Mouse (Mus musculus): ENCODE data around the gene Clip2.

Gene Clip2

DNA sequence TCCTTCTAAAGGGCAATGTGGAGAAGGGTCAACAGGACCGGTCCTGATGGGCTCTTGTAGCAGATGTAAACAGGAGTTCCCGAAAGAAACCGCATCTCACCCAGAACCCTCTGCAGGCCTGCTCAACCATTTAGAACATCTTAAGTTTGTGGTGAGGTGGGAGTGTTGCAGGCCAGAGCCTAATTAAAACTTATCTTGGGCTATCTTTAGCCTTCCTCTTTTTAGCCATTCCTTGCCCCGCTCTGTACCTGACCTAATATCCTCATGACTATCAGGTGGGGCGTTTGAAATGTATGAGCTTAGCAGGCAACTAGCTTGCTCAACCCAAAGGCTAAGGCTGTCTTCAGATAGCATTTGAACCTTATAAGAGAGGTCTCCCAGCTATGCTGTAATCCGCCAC is 13.5 kb upstream of the Clip2 start:
- no peak for DNase-seq (ENCODE audit: low read depth, low spot score)

- DNase-seq (ENCODE audit: low read depth, low spot score), result no peak
These were observed 12.0 kb upstream of the Clip2 start for GRCm38 (mm10) chr5:134564272-134564671.

GRCm38 (mm10) chr5:134560450-134561171 is 8.4 kb upstream of the Clip2 start:
- DNase-seq (ENCODE audit: low read depth, low spot score), result no peak

DNA sequence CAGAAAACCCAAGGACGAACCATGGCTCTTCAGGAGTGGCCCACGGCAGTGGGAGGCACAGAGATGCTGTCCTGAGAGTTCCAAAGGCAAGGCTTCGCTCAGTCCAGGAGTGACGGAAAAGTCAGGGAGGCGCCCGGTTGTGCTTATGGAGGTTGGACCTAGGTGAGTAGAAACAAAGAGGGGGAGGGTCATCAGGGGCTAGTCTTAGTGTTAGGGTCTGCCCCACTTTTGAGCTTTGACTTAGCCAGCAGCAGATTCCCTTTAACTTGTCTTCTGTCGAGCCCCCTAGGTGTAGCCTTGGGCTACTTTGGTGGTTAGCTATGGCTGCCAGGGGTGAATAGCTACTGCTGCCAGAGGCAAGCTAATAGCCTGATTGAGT is 7.8 kb upstream of the Clip2 start, which contains the start of gene Syna:
Gene Syna, minus strand, starts transcription at position 101 of the 379 bp plus-strand sequence.
- DNase-seq (ENCODE audit: low read depth, low spot score), result no peak

DNA sequence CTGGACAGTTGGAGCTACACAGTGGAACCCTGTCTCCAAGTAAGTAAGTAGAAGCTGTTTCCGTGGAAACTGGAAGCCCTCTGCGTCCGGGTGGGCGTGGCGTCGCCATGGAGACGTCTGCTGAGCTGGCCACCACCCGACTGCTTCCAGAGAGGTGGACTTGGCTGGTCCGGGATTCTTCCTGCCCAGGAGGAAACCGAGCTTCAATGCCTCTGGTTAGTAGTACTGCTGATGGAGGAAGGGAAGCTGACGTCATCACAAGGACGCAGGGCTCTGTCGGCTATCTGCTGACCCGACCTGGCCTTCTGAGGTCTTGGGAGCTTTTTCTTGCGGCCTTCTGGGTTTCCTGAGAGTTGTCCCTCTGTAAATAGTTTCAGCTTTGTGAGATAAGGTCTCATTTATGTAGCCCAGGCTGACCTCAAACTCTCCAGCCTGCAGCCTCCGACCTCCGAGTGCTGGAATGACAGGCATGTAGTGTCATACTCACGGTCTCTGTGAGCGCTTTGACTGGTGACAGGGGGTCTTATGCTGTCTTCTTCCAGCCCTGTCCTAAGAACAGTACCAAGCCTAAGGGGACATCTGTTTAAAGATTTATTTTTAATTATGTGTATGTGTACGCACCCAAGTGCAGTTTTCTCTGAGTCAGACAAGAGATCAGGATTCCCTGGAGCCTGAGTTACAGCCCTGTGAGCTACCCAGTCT is 3.4 kb upstream of the Clip2 start:
- DNase-seq (ENCODE audit: low read depth, low spot score), result no peak

DNA sequence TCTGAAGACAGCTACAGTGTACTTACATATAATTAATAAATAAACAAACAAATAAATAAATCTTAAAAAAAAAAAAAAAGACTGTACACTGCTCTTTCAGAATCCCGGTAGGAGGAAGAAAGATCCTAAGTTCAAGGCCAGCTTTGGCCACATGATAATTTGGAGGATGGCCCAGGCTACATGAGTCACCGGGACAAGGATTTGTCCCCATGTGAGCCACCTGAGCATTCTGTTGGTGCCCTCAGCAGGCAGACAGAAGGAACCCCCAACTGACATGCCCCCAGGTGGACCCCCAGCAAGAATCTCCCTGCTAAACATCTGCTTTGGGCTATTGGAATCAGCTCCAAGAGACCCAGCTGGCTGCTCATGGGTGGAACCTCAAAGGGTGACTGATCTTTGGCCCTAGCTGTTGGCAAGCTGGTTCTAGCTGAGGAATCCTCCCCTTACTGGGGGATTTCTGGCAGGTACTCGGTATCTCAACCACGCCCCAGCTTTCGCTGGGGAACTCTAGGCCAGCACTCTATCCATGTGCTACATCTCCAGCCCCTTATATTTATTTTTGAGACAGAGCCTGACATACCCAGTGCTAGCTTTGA is 1.8 kb upstream of the Clip2 start:
- no peak for DNase-seq (ENCODE audit: low read depth, low spot score)

- DNase-seq (ENCODE audit: low read depth, low spot score), result no peak
These were observed 763 bp downstream of the Clip2 start for GRCm38 (mm10) chr5:134551233-134552109.

- DNase-seq (ENCODE audit: low read depth, low spot score), result no peak
These were observed 1.4 kb downstream of the Clip2 start for GRCm38 (mm10) chr5:134550836-134551232.

- DNase-seq (ENCODE audit: low read depth, low spot score), result no peak
These were observed 2.5 kb downstream of the Clip2 start for GRCm38 (mm10) chr5:134549640-134550168.

DNA sequence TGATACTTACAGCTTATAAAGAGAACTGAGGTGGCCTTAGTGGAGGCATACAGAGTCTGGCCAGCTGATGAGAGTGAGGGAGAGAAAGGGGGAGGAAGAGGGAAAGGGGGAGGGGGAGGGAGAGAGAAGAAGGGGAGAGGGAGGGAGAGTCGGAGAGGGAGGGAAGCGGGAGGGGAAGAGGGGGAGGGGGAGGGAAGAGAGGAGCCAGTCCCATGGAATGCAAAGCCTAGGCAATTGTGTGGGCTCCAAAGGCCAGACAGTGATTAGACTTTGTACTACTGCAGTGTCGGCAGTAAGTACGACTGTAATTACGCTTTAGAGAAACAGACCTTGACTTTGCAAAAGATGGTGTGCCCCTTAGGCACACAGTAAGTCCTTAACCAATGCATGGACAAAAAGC is 3.9 kb downstream of the Clip2 start:
- DNase-seq (ENCODE audit: low read depth, low spot score), result no peak

DNA sequence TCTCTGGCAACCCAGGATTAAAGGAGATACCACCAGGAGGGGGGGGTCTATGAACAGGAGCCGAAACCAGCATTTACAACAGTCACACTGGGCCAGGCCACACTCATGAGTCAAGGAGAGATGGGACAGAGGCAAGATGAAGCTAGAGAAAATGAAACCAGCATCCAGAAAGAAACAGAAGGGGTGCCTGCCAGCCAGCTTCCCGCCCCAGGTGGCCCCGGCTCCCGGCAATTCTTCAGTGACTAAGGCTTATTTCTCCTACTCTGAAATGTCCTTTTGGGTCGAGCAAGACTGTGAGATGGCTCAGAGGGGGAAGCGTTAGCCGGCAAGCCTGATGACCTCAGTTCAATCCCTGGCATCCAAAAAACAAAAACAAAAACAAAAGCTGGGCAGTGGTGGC is 5.4 kb downstream of the Clip2 start:
- DNase-seq (ENCODE audit: low read depth, low spot score), result no peak

DNA sequence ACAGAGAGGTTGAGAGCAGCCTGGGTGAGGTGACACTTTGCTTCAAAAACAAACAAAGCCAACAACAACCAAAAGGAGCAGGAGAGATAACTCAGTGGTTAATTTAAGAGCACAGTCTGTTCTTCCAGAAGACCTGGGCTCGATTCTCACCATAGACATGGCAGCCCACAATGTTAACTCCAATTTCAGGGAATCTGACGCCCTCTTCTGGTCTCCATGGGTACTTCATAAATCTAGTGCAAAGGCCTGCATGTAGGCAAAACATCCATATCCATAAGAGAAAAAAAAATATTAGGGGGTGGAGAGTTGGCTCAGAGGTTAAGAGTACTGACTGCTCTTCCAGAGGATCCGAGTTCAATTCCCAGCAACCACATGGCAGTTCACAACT is 7.0 kb downstream of the Clip2 start:
- DNase-seq (ENCODE audit: low read depth, low spot score), result no peak

DNA sequence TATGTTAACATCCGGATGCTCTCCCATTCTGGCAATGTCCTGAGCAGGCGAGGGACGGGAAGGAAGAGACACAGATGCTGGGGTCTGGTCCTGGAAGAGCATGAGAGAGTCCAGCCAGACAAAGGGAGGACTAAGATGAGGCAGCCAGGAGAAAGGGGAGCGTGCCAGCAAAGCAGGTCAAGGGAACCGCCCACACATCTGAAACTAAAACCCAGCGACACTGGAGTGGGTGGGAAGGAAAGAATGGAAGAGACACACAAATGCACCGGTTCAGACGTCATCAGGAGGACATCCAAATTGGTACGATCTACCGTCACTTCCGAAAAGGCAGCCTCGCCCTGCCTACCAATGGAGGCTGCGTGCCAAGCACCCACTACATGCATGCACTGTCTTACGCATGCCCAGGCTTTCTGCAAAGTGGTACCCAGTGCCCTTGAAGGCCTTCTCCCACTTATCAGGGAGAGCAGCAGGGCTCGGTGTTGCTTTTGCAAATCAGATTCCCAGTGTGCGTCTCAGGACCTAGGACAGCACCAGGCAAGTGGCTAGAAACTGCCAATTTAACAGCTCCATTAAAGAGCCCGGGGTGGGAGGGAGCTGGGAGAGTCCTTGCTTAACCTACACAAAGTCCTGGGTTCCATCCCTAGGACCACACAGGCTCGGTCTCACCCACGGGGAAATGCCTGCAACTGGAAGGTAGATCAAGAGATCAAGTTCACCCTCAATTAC is 7.6 kb downstream of the Clip2 start:
- DNase-seq (ENCODE audit: low read depth, low spot score), result no peak

DNA sequence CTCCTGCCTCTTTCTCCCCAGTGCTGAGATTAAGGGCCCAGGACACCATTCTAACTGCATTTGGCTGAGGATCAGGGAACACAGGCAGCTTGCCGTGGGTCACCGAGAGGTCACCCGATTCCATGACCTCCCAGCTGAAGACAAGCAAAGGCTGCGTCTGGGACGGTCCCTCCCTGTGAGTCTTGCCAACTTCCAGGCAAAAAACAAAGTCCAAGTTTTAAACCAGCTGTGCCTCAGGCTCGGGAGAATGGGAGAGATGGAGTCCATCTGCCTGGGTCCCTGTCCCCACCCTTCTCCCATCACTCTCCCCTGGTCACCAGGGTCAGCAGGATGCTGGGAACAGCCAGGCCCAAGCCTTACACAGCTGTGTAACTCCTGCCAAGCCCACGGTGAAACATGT is 10.6 kb downstream of the Clip2 start:
- DNase-seq (ENCODE audit: low read depth, low spot score), result no peak

DNA sequence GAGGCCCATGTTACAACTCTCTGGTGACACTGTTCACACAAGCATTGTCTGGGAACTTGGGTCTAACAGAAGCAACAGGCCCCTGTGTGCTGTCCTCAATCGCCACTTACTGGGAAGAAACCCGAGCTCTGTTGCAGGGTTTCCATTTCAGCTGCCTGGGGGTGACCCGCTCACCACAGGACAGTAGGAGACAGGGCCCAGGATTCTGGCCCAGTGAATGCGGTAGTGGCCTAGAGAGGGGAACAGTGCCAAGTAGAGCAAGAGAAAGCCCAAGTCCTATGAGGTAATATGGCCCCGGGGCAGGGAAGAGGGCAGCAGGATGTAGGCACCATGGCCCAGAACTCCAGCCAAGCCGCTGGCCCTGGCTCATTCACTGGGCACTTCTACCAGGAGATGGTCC is 11.4 kb downstream of the Clip2 start:
- DNase-seq (ENCODE audit: low read depth, low spot score), result no peak

DNA sequence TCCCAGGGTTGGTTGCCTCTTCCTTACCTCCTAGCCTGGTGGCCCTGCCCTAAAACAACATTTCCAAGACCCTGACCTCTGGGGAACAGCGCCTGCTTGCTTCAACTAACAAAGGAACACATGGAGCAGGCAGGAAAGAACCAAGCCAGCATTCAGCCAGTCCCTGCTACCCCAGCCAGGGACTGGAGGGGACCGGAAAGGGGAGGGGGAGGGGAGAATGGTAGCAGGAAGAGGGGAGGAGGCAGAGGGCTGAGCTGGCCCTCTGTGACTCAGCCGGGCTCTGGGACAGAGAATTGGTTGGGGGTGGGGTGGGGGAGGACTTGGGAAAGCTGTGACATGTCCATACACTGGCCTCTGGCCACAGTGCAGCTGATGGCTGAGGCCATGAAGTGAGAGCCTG is 12.3 kb downstream of the Clip2 start:
- DNase-seq (ENCODE audit: low read depth, low spot score), result no peak

DNA sequence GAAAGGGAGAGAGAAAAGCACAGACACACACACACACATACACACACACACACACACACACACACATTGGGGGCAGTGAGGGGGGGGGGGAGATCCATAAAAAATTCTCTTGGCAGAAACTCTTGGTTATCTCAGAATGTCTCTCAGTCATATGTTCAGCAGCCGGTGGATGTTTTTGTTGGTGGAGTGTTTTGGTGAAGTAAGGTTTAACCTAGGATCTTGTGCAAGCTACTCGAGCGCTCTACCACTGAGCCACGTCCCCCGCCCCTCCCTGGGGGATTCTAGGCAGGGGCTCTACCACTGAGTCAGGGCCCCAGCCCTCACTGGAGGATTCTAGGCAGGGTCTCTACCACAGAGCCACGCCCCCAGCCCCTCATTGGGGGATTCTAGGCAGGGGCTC is 16.2 kb downstream of the Clip2 start:
- no peak for DNase-seq (ENCODE audit: low read depth, low spot score)

DNA sequence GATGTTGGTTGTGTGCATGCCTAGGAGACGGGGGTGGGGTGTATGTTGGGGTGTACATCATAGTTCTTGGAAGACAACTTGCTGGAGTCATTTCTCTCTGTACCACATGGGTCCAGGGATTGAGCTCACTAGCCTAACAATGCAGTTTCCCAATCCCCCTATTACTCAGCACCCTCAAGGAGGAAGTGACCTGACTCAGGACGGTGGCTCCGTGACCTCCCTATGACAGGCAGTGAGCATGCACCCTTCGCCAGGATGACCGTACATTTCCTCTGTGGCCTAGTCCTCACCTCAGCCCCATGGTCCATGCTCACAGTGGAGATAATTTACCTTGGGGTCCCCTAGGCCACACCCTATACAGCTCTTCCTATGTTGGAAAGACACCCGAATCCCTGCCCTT is 19.8 kb downstream of the Clip2 start:
- DNase-seq (ENCODE audit: low read depth, low spot score), result no peak

DNA sequence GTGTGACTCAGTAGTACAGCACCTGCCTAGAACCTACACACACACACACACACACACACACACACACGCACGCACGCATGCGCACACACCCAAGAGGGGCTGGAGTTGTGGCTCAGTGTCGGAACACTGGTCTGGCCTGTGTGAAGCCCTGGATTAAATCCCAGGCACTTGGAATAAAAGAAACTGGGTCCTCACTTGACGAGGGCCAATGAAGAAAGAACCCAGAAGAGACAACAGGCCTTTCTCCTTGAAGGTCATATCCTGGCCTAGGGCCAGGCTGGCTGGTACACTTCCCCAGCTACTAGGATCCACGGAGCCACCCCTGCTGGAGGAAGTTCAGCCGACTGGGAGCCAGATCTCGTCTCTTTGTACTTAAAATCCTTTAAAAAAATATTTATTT is 20.6 kb downstream of the Clip2 start:
- DNase-seq (ENCODE audit: low read depth, low spot score), result no peak

DNA sequence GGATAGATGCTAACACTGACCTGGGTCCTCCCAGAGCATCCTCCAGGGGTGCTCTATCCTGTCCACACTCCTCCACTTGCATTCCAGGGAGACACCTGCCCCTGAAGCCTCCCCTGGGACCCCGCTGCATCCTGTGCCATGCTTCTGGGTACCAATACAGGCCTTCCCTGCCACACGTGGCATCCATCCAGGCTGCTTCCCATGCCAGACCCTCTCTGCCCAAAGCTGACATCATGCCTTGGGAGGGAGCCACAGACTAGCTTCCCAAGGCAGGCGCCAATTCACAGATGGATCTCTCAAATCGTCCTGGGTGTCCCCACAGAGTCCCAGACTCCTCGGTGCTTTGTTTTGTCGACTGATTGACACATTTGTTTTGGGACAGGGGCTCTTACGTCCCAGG is 21.4 kb downstream of the Clip2 start:
- no peak for DNase-seq (ENCODE audit: low read depth, low spot score)

- DNase-seq (ENCODE audit: low read depth, low spot score), result no peak
These were observed 23.7 kb downstream of the Clip2 start for GRCm38 (mm10) chr5:134528488-134528887.

Data from c-Kit-negative CD71-positive TER-119-positive erythroid progenitor cells, embryonic 14.5 days (primary cell).